Mouse (Mus musculus): ENCODE measurements around the gene Reep1.

Reep1 gene

DNA sequence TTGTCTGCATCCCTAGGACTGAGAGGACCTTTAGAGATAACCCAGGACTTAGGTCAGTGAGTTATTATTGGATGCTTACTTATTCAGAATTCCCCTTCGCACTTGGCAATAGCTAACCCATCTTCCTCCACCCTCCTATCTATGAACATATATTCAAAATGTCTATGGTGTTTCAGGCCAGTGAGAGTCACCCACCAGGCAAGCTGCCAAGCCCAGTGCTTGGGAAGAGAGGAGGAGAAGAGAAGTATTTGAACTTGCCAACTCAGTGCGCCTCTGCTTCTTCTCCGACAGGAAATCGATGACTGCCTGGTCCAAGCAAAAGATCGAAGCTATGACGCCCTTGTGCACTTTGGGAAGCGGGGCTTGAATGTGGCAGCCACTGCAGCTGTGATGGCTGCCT lies 73.1 kb downstream of the Reep1 start:
- in situ Hi-C loops (cut with MboI, MseI): no loop called here

- in situ Hi-C loops (cut with MboI, MseI): no loop called here
Measured at GRCm38 (mm10) chr6:71783165-71783564, 75.8 kb downstream of the Reep1 start.

DNA sequence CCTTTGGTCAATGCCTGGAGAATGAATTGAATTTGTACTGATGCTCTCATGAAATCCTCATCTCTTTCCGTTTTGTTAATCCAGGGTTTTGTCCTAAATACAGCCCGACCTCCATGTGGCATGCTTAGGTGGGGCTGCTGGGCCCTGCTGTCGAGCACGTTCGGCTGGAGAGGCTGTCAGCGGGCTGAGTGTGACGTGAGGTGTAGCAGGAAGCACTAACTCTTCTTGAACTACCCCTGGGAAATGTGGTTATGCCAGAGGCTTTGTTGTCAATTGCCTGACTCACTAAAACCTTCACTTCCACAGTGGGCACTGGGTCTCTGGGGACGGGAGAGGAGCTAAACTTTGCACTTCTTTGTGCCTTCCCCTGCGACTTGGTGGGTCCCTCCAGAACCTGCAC lies 81.0 kb downstream of the Reep1 start:
- in situ Hi-C loops (cut with MboI, MseI): no loop called here

DNA sequence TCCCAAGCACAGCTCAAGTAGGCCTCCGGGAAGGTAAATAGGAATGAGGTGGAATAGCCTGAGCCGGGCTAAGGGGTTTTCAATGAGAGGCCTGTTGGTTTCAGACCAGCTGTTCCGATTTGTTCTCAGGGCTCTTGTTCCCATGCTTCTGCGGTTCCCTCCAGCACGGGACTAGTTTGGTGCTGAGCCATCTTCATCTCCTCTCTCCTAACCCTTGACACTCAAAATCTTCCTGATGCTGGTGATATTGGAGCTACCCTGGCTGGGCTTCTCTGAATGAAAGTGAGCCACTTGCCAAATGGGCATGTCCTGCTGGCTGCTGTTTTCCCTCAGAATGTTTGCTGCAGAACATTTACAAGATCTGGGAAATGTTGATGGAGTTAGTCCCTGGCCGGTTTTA lies 84.4 kb downstream of the Reep1 start:
- in situ Hi-C loops (cut with MboI, MseI): no loop called here

DNA sequence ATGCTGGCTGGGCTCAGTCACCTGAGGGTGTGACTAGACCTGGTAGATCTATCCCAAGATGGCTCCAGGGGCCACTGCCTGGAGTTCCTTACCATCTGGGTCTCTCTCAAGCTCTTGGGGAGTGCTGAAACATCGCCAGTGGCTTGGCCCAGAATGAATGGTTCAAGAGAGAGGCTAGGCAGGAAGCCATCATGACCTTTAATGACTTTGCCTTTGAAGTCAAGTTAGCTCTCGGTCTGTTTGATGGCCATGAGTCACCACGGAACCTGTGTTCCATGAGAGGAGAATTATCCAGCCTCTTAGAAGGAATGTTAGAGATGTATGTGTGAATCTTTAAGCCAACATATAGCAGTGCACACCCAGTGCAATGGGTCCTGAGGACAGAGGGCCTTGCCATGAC lies 92.0 kb downstream of the Reep1 start:
- in situ Hi-C loops (cut with MboI, MseI): no loop called here

GRCm38 (mm10) chr6:71801011-71801713 lies 93.8 kb downstream of the Reep1 start:
- in situ Hi-C loops (cut with MboI, MseI): loop anchor here (10.0 kb wide), 2 partner anchors 376 to 506 kb away; no protein-coding TSS in a partner anchor

DNA sequence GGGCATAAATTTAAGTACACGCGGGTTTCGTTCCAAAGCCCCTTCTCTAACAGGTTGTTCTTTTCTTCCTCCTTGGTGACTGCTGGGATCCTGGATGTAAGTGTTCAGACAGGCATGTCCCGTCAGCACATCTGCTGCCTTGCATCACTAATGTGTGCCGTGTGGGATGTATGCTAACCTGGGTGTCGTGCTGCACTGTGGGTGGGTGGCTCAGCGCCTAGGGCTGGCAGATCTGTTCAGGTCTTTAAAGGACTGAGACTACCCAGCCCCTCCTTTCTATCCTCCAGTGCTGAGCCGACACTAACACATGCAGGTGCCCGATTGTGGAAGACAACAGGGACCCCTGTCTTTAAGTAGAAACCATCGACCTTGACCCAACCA lies 94.3 kb downstream of the Reep1 start:
- in situ Hi-C loops (cut with MboI, MseI): loop anchor here (10.0 kb wide), 2 partner anchors 377 to 507 kb away; no protein-coding TSS in a partner anchor

DNA sequence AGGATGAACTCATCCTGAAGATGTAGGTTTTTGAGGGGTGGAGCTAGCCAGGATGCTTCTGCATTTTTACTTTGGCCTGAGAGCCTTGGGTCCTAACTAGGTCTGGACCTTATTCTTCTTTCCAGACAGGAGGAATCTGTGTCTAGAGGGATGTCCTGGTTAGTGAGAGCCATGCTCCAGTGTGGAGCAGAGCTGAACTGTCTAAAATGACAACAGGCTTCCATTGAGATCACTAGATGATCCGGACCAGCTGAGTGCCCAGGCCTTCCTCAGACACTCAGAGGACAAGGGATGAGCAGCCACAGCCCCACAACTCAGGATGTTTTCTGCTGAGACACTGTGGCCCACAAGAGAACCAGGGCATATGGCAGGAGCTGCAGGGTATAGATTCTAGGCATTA lies 96.2 kb downstream of the Reep1 start:
- in situ Hi-C loops (cut with MboI, MseI): loop anchor here (10.0 kb wide), 2 partner anchors 379 to 509 kb away; no protein-coding TSS in a partner anchor

DNA sequence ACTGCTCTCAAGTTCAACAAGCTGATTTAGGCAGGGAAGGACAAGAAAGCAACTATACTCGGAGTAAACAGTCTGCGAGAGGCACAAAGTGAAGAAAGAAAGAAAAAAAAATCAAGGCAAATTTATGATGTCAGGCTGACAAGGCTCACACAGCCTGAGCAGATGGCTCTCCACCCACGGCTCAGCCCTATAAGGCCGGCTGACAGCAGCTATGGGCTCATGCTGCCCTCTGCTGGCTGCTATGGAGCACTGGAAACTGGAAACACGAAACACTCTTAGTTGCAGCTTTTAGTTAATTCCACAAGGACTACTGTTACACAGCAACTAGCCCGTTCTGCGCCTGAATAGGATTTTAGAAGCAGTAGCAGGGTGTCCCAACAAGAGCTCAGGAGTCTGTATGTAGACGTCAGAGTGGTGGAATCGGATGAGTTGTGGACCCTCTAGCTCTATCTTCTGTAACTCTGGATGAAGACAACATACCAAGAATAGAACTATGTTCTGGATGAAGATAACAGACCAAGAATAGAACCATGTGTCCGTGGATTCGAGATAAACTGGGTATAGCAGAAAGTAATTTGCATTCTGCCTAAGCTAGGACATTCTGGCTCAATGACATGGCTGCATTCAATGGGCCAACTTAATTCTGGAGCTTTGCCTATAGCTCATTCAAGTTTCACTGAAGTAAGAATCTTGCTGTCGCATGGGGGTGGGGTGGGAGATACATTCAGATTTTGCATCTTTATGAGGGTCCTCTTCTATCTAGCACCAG lies 96.9 kb downstream of the Reep1 start:
- in situ Hi-C loops (cut with MboI, MseI): loop anchor here (10.0 kb wide), 2 partner anchors 379 to 509 kb away; no protein-coding TSS in a partner anchor

DNA sequence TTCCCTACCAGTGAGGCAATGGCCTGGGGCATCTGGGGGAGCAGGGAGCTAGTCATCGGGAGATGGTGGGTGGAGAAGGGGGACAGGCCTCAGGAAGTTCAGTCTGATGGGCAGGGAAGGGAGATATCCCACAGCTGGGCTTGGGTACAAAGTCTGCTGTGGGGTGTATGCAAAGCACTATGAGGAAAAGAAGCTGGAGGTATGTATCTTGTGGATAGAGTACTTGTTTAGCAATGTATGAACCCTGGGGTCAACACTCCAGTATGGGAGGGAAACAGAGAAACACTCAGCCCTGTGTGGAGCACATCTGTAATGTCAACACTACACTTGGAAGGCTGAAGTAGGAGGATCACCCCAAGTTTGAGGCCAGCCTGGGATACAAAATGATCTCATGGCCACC lies 99.4 kb downstream of the Reep1 start:
- in situ Hi-C loops (cut with MboI, MseI): loop anchor here (5.0 to 10.0 kb wide), 3 partner anchors 174 to 512 kb away; partner anchors contain the start of gene Kdm3a

GRCm38 (mm10) chr6:71809890-71810289 lies 102.5 kb downstream of the Reep1 start:
- in situ Hi-C loops (cut with MboI, MseI): loop anchor here (5.0 to 10.0 kb wide), 3 partner anchors 178 to 515 kb away; partner anchors contain the start of gene Kdm3a

DNA sequence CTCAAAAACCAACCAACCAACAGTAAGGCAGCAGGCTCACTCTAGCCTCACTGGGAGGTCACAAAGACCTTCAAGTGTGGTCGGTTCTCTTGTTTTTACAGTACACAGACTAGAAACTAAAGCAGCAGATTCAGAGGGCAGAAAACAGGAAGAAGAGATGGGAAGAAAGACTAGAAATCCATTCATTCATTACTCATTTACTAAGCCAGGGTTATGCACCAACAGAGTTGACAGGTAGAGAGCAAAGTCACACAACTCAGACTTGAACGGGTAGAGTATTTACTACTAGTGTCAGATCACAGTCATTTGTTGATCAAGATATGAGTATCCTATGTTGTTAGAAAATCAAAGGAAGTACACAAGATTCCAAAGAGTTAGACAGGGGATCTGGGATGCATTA lies 105.5 kb downstream of the Reep1 start:
- in situ Hi-C loops (cut with MboI, MseI): no loop called here

DNA sequence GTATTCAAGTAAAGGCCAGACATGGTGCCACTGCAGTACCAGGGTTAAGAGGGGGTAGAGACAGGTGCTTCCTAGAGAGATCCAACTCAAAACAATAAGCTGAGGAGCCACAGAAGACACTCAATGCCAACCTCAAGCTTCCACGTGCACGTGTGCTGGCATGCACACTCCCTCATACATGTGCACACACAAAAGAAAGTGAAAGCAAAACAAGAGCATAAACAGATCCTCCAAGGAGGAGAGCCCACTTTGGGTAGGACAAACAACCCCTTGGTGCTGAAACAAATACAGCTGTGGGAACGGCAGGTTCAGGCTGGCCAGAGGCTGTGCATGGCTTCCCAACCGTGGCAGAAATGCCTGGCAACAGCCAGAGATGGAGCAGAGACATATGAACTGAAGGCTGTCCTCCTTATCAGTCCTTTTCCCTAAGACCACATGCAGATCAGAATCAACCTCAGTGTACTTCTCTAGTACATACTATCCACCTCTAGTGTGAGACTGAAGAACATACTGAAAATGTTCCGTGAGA lies 112.5 kb downstream of the Reep1 start:
- in situ Hi-C loops (cut with MboI, MseI): loop anchor here (10.0 kb wide), 1 partner anchor 1345 kb away; no protein-coding TSS in a partner anchor

DNA sequence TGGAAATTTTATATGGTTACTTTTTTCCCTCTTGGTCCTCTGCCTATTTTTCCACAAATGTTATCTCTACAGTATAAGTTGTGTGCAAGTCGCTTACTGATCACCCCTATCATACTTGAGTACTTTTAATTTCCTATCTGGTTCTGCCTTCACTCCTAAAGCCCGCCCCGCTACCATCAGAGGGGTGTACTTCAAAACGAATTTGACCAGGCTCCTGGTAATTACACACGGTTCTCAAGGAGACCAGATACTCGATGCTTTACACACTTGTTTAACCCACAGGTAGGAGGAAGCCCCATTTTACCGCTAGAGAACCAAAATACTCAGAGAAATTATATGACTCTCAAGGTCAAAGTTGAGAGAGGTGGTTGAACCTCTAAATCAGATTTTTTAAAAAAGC lies 115.7 kb downstream of the Reep1 start:
- in situ Hi-C loops (cut with MboI, MseI): loop anchor here (10.0 kb wide), 1 partner anchor 1342 kb away; no protein-coding TSS in a partner anchor

GRCm38 (mm10) chr6:71823488-71823887 lies 116.1 kb downstream of the Reep1 start:
- in situ Hi-C loops (cut with MboI, MseI): loop anchor here (10.0 kb wide), 1 partner anchor 1341 kb away; no protein-coding TSS in a partner anchor

DNA sequence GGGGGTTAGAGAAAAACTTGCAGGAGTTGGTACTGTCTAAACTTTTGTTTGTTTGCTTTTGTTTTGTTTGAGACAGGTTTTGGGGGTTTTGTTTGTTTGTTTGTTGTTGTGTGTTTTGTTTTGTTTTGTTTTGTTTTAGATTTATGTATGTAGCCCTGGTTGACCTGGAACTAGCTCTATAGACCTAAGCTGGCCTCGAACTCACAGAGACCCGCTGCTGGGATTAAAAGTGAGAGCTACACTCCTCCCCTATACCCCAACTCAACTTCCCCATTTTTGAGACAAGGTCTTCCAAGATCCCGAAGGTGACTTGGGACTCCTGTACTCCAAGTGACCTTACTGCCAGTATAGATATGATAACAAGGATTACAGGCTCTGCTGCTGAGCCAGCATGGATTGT lies 116.6 kb downstream of the Reep1 start:
- in situ Hi-C loops (cut with MboI, MseI): loop anchor here (10.0 kb wide), 1 partner anchor 1341 kb away; no protein-coding TSS in a partner anchor

DNA sequence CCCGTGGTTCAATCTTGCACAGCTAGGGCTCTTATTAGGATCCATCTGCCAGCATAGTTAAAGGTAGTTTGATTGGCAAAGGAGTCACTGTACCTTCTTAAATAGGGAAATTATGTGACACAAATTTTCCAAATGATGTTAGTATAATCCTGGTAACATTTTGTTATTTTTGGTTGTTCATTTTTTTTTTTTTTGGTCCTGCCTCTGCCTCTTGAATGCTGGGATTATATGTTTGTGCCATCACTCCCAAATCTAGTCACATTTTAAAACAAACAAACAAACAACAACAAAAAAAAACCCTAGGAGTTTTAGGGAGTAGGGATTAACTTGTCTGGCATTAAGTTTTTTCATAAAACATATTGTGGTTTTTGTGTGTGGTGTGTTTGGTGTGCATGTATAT lies 119.5 kb downstream of the Reep1 start, which contains the start of gene Mrpl35:
TSS of gene Mrpl35 (minus strand) at position 101 of the 400 bp plus-strand sequence.
- in situ Hi-C loops (cut with MboI, MseI): loop anchor here (10.0 kb wide), 1 partner anchor 1338 kb away; no protein-coding TSS in a partner anchor

- in situ Hi-C loops (cut with MboI, MseI): loop anchor here (10.0 kb wide), 1 partner anchor 1335 kb away; no protein-coding TSS in a partner anchor
Measured at GRCm38 (mm10) chr6:71829768-71830167, 122.4 kb downstream of the Reep1 start.

GRCm38 (mm10) chr6:71830690-71831580 lies 123.6 kb downstream of the Reep1 start, which contains the start of gene Immt:
Gene Immt, plus strand, starts transcription at chr6:71831331.
- in situ Hi-C loops (cut with MboI, MseI): no loop called here

- in situ Hi-C loops (cut with MboI, MseI): no loop called here
Measured at GRCm38 (mm10) chr6:71831581-71831960, 124.2 kb downstream of the Reep1 start.

DNA sequence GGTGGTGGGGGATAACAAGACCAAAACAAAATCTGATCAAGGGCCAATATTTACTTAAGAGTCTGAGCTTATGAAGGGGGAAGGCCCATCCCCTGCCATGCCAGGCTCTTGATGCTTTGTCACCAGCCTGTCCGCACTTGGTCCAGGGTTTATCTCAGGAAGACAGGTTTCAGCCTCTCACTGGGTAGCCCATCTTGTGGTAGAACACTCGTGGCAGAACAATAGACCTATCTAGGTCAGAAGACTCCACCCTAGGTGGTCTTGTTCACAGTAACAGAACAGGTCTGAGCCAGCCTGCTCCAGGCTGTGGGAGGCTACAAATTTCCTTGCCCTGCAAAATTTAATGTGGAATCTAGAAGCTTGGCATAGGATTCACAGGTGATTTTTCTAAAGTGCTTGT lies 129.4 kb downstream of the Reep1 start:
- in situ Hi-C loops (cut with MboI, MseI): no loop called here
